Mouse (Mus musculus): ENCODE measurements around the gene Slain2.
"Not testable (repeated sequence)": the region's sequence is repeated elsewhere in the genome, so short reads cannot be mapped to it uniquely, and the experiment has no call there.

Gene Slain2

DNA sequence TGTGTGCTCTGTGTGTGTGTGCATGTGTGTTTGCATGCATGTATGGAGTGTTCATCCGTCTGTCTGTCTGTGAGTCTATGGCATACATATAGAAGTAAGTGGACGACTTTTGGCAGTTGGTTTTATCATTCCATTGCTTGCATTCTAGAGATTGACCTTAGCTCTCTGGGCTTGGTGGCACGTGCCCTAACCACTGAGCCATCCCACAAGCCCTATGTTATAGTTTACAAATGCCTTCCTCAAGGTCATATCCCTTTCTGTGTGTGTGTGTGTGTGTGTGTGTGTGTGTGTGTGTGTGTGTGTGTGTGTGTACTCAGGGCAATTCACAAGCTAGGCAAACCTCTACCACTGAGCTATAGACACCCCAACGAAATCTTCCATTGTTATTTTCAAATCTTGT lies 12.2 kb upstream of the Slain2 start:
- no peak for DNase-seq (ENCODE audit: low spot score in 2 of 2)

GRCm38 (mm10) chr5:72902312-72902711 lies 11.8 kb upstream of the Slain2 start:
- DNase-seq (ENCODE audit: low spot score in 2 of 2) = no peak

- no peak for DNase-seq (ENCODE audit: low spot score in 2 of 2)
These were observed 11.1 kb upstream of the Slain2 start for GRCm38 (mm10) chr5:72902876-72903516.

DNA sequence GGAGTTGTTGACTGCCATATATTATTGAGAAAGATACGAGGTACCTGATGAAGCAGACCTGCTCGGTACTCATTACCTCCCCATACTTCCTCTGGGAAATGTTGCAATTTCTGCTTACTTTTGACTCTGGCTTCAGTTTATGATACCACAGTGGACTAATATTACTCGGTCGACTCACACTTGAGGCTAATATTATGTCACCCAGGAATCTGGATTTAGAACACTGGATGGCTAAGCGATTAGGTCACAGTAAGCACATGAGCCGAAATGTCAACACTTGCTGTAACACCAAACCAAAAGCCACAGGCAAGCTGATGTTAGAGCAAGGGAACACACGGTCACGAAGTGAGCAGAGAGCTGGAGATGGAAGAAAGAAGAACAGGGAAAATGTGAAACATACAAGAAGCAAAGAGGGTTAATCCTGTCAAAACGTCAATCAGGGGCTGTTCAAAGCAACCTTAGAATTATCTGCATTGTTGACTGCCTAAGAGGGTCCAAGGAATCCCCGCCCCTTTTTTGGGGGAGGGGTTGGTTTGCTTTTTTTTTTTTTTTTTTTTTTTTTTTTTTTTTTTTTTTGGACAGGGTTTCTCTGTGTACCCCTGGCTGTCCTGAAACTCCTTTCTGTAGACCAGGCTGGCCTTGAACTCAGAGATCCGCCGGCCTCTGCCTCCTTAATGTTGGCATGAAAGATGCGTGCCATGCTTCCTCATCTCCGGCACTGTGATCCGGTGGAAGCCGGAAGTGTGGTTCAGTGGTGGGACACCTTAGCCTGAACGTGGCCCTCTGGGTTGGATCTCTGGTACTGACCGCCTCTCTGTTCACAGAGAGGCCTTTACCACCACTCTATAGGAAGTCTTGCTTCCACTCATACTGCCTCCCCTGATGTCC lies 9.0 kb upstream of the Slain2 start:
- DNase-seq (ENCODE audit: low spot score in 2 of 2) = no peak

DNA sequence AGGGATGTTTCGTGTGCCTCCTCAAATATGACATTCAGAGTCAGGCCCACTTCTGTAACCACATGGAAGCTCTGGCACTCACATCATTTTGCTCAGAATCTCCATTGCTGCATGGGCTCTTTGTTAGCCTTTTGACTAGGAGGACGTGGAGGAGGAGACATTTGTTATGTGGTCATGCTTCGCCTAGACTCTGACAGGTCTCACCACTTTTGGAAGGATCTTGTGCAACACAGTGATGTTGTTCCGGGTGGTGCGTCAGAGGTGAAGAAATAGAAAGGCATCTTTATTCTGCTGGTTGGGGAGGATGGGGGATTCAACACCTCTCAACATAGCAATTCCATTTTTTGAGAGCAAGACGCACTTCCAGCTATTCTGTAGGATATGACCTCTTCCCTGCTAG lies 6.7 kb upstream of the Slain2 start:
- no peak for DNase-seq (ENCODE audit: low spot score in 2 of 2)

- DNase-seq (ENCODE audit: low spot score in 2 of 2) = no peak
These were observed 5.7 kb upstream of the Slain2 start for GRCm38 (mm10) chr5:72908324-72908936.

- DNase-seq (ENCODE audit: low spot score in 2 of 2) = no peak
These were observed 4.7 kb upstream of the Slain2 start for GRCm38 (mm10) chr5:72909363-72909762.

DNA sequence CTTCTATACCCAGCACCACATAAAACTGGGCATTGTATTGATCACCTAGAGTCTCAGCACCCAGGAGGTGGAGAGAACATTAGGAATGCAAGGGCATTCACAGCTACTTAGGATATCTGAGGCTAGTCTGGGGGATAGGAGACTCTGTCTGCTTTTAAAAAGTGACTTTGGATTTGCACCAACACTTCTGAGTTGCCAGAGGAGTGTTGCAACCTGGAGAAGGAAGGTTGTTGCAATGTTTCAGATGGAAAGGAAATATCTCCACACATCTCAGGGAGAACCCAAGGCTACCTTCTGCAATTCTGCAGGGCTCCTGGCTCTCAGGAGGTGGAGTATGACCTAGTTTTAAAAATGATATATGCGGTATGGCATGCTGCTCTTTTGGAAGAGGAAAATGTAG lies 3.7 kb upstream of the Slain2 start:
- DNase-seq (ENCODE audit: low spot score in 2 of 2) = no peak

DNA sequence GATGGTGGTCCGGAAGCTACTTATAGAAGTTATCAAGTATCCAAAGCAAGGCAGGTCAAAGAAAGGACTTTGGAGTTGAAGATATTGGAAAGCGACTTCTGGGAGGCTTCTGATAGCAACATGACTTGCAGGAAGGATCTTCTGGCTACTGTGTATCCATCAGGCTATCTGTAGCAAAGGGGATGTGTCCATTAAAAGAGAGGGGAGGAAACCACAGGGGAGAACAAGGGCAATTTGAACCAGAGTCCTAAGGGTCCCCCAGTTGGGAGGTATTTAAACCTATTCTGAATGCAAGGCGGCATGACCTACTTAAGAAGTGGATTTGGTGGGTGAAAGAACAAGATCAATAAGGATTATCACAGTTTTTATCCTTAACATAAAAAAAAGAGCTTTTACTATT lies 2.8 kb upstream of the Slain2 start:
- DNase-seq (ENCODE audit: low spot score in 2 of 2) = no peak

DNA sequence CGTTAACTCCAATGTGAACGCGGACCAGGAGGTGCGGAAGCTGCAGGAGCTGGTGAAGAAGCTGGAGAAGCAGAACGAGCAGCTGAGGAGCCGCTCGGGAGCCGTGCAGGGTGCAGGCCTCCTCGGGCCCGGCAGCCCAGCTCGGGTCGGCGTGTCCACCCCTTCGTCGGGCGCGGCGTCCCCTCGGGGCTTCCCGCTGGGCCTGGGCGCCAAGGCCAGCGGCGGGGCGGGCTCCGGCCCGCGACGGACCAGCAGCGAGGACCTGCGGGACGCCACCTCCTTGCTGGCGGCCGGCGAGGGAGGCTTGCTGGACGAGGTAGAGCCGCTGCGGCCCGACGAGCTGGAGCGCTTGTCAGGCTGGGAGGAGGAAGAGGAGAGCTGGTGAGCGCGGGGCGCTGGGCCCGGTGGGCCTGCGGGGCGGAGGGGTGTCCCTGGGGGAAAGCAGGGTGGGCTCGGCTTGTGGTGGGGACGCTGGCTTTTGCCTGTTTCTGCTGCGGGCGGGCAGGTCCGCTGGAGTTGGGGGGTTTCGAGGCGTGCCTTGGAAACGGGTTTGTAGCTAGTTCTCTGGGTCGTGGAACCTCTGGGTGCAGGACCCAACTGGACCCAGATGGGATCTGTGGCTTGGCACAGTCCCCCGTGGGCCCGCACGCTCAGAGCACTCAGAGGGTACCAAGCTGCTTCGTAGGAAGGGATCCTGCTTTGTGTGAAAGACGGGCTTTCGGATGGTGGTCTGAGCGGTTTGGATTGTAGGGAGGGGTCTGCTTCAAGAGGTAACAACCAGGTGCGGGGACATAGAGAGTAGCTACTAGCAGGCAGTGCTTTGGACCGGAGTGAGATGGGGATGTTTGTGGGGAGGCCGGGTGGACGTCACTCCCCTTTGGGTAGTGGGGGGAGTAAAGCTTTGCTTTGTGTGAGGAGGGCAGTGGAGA lies 793 bp downstream of the Slain2 start:
- DNase-seq (ENCODE audit: low spot score in 2 of 2) = no peak

DNA sequence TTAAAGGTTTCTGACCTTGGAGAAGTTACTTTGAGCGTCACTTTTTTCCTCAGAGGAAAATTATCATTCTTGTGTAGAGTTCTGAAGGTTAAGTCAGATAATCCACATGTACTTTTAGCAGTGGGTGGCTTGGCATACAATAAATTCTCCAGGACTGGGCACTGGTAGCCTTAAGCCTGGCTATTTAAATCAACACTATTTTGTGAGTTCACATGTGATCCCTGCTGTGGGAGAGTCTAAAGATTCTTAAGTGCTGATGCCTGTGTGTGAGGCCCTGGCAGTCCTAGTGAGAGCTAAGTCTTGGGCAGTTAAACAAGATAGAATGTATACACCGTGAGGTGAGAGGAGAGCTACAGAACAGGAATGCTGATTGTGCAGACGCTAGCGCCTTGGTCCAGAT lies 1.9 kb downstream of the Slain2 start:
- no peak for DNase-seq (ENCODE audit: low spot score in 2 of 2)

GRCm38 (mm10) chr5:72916851-72917250 lies 2.7 kb downstream of the Slain2 start:
- no peak for DNase-seq (ENCODE audit: low spot score in 2 of 2)

- no peak for DNase-seq (ENCODE audit: low spot score in 2 of 2)
These were observed 6.3 kb downstream of the Slain2 start for GRCm38 (mm10) chr5:72920416-72920815.

GRCm38 (mm10) chr5:72921171-72921570 lies 7.1 kb downstream of the Slain2 start:
- DNase-seq (ENCODE audit: low spot score in 2 of 2) = no peak

DNA sequence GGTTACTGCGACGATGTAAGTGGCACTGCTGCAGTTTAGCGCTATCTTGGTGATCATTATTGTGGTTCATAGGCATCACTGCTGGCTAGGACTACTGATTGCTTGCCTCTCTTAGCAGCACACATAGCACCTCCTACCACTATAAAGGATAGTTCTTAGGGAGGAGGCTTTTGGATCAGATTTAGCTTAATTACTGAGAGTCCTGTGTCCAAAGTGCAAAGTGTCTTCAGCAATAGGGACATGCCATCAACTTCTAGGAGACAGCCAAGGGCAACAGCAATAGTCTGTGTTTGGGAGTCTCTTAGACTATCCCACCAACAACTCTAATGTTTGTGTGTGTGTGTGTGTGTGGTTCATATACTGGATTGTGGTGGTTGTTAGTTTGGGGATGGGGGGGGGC lies 8.7 kb downstream of the Slain2 start:
- no peak for DNase-seq (ENCODE audit: low spot score in 2 of 2)

- no peak for DNase-seq (ENCODE audit: low spot score in 2 of 2)
These were observed 13.0 kb downstream of the Slain2 start for GRCm38 (mm10) chr5:72927074-72927473.

DNA sequence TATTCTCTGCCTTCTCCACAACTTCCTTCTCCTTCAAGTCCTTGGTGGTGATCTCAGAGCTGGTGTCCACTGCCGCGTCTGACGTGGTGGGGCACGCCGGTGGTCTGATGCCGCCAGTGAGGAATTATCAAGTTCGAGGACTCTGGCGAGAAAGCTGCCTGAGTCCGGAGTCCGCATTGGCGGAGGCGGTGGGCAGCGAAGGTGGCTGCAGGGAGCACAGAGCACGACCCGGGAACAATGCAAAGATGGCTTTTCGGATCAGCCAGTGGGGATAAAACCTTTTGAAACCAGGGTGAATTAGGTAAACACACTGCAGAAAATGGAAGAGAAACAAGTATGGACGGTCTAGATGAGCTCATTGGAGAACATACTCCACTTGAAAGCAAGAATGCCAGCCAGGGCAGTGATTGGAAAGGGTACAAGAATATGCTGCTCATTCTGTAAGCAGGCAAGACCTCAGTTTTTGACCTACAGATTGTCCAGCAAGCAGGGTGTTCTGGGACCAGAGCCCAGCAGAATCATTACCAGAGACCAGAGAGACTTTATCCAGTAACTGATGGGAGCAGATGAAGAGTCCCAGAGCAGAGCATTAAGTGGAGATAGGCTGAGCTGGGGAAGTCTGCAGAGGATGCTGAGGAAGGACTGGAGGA lies 19.0 kb downstream of the Slain2 start:
- no peak for DNase-seq (ENCODE audit: low spot score in 2 of 2)

DNA sequence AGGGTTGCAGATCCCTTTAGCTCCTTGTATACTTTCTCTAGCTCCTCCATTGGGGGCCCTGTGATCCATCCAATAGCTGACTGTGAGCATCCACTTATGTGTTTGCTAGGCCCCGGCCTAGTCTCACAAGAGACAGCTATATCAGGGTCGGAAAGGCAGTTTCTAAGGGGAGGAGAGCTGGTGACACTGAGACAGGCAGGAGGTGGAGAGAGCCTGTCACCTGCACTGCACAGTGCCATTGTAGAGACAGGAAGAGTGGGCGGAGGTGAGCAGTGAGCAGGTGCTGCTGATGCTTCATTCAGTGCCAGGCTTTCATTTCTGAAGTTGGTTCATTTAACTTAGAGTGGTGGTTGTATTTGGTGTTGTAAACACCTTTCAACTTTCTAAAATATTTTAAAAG lies 24.3 kb downstream of the Slain2 start:
- DNase-seq (ENCODE audit: low spot score in 2 of 2) = not testable (repeated sequence)

- no peak for DNase-seq (ENCODE audit: low spot score in 2 of 2)
These were observed 25.2 kb downstream of the Slain2 start for GRCm38 (mm10) chr5:72939311-72939710.

- no peak for DNase-seq (ENCODE audit: low spot score in 2 of 2)
These were observed 26.9 kb downstream of the Slain2 start for GRCm38 (mm10) chr5:72940906-72941432.

DNA sequence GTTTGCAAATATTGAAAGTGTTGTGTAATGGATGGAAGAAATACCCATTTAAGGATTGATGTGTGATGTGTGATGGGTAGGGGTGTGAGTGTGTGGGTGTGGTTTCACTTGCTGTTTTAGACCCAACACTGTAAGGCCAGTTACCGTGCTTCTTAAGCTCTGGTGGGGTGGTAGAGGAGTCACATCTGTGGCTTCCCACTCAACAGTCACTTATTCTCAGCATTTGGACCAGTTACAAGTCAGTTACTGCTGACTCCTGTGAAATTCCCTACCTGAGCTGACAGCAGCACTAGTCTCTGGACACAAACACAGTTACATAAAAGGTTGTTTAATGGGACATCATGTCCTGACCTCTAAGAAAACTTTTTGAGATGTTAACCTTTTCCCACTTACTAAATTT lies 34.0 kb downstream of the Slain2 start:
- DNase-seq (ENCODE audit: low spot score in 2 of 2) = no peak

All from spleen, postnatal 4 days (tissue).